Mouse (Mus musculus): ENCODE results near the gene Hadh. TPM values are rescaled to one million over a fixed set of nuclear protein-coding genes. Genes with fewer than 3 reads are reported as not detected.

Hadh gene
- polyA plus RNA-seq, 1 experiment from 2014 or later: 34.4 TPM

DNA sequence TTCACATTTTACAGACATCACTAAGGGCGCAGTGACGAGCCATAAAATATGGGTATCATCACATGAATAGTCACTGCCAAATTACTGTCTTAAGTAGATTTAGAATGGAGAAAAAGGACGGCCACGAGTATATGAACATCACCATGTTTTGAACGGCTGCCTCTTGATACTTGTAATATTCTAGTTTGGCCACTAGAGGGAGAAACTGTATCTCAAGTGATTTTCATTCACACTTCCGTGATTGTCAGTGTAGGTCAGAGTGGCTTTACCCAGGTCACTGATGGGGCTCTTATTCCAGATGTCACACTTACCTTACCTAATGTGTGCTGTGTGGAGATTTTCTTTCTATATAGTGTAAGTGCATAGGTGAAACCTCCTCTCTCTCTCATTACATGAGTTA, 28.0 kb upstream of the Hadh start:
- Histone ChIP-seq H3K27ac (replicated peaks) (no peak overlapping the region), H3K4me2 (no peak overlapping the region), H3K27me3 (peaks cover 3% of the 10 kb centered on the region; the same call in 1 of the 2 replicates), H3K4me1 (replicated peaks) (peaks cover 16% of the 10 kb centered on the region), H3K4me3 (no peak overlapping the region), H3K36me3 (no peaks in the 10 kb centered on the region), H3K9me3 (no peaks in the 10 kb centered on the region), H3K9ac (no peak overlapping the region)
- ATAC-seq (ENCODE audit: low read depth): no peak
- 9% methylated on average over 6 of the region's 6 CpGs for WGBS

DNA sequence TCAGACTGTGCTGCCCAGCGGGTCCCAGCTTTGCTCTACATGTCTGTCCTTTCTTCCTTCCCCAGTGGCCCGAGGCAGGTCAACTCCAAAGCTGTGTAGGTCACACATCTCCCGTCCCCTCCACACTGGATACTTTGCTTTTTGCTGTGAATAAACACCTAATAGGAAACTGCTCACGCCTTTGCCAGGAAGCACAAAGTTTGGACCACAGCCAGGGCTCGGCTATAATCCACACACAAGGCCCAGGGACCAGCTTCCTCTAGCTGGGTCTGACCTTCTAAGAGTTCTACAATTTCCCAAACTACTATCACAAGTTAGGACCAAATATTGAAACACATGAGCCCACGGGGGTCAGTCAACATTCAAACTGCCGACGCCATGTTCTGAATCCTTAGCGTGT, 27.2 kb upstream of the Hadh start:
- Histone ChIP-seq H3K4me2 (no peak overlapping the region), H3K27me3 (peaks cover 3% of the 10 kb centered on the region; the same call in 1 of the 2 replicates), H3K9me3 (no peaks in the 10 kb centered on the region), H3K27ac (replicated peaks) (no peak overlapping the region), H3K36me3 (no peaks in the 10 kb centered on the region), H3K4me3 (no peak overlapping the region), H3K9ac (no peak overlapping the region), H3K4me1 (replicated peaks) (peaks cover 16% of the 10 kb centered on the region)
- WGBS: 87% methylated on average over 9 of the region's 9 CpGs
- ATAC-seq (ENCODE audit: low read depth): no peak

DNA sequence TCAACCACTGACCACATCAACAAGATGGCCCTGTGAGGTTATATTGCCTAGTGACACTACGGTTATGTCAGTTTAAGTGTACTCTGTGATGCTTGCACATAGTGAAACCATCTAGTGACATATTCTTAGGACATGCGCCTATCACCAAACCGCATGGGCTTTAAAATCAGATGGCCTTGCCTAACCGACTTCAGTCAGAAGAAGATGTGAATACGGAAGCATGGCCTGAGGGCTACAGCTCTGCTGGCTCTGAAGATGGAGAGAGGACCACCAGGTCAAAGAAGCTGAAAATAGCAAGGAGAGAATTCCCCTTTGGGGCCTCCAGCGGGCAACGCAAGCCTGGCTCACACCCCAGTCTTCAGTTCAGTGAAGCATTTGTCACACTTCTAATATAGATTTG, 25.0 kb upstream of the Hadh start:
- H3K9me3 ChIP-seq: no peaks in the 10 kb centered on the region
- 89% methylated on average over 7 of the region's 7 CpGs for WGBS
- no peak overlapping the region for H3K9ac ChIP-seq
- H3K27me3 ChIP-seq: peaks cover 3% of the 10 kb centered on the region; the same call in 1 of the 2 replicates
- H3K27ac ChIP-seq (replicated peaks): no peak overlapping the region
- peaks cover 4% of the 10 kb centered on the region for H3K4me1 ChIP-seq (replicated peaks)
- ATAC-seq (ENCODE audit: low read depth): no peak
- H3K4me3 ChIP-seq: no peak overlapping the region
- no peaks in the 10 kb centered on the region for H3K36me3 ChIP-seq
- H3K4me2 ChIP-seq: no peak overlapping the region

DNA sequence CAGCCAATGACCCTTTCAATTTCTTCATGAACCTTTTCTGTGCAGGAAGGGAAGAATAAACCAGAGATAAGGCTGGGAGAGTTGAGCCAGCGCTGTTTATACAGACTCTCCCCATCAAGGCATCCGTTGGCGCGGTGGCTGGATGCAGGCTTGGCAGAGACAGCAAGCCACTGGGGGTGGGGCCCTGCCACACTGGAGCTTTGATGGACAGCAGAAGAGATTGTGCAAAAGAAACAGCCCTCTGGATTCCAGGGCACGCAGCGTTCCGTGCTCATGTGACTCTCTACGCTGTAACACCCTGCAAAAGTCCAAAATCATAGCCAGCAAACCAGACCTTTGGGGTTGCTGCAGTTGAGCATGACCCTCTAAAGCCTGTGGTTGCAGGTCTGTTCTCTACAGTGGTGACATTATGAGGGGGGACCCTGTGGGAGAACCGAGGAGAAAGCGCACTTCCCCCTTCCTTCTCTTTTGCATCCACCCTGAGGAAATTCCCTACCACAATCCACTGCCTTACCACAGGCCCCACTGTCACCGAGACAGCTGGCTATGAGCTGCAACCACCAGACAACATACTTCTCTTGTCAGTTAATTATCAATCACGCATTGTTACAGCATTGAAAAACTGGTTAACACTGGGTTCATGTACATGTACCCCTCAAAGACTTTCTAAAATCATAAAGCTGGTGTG, 23.8 kb upstream of the Hadh start:
- H3K4me1 ChIP-seq (replicated peaks): no peaks in the 10 kb centered on the region
- H3K27me3 ChIP-seq: no peaks in the 10 kb centered on the region
- no peak overlapping the region for H3K27ac ChIP-seq (replicated peaks)
- H3K9ac ChIP-seq: no peak overlapping the region
- no peak overlapping the region for H3K4me3 ChIP-seq
- H3K36me3 ChIP-seq: peaks cover 4% of the 10 kb centered on the region; the same call in 1 of the 2 replicates
- no peak for ATAC-seq (ENCODE audit: low read depth)
- 89% methylated on average over 12 of the region's 12 CpGs for WGBS
- no peak overlapping the region for H3K4me2 ChIP-seq
- H3K9me3 ChIP-seq: no peaks in the 10 kb centered on the region

DNA sequence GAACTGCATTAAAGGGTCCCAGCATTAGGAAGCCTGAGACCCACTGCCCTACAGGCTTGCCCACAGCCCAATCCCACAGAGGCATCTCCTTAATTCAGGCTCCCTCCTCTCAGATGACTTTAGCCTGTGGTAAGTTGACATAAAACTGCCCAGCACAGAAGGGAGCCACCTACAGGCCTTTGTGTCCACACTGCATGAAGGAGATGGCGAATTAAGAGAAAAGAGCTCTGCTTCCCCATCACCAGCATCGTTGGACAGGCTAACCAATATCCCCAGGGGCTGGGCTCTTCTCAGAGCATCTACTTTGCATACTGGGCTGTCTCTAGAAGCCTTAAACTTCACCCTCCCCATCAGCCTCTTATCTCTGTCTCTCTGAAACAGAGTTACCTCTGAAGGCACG, 22.6 kb upstream of the Hadh start:
- Histone ChIP-seq H3K4me2 (no peak overlapping the region), H3K9me3 (no peaks in the 10 kb centered on the region), H3K4me1 (replicated peaks) (no peaks in the 10 kb centered on the region), H3K9ac (no peak overlapping the region), H3K27me3 (no peaks in the 10 kb centered on the region), H3K36me3 (peaks cover 5% of the 10 kb centered on the region; the same call in 1 of the 2 replicates), H3K4me3 (no peak overlapping the region), H3K27ac (replicated peaks) (no peak overlapping the region)
- 46% methylated on average over 3 of the region's 3 CpGs for WGBS
- no peak for ATAC-seq (ENCODE audit: low read depth)

DNA sequence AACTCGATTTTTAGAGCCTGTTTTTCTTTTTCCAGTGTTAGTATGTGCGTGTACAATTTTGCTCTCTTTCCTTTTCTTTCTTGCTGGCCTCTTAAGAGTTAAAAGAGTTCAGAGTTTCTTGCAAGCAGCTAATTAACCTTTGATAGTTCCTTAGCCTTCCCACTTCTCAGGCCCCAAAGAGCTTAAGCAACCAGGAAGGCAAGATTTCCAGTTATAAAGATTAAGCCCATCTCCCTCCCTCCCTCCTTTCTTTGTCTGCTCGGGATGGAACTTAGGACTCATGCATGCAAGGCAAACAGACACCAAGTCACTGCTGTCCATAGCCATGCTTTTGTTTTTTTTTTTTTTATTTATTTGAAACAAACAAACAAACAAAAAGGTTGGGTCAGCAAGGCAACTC, 21.1 kb upstream of the Hadh start:
- no peak for ATAC-seq (ENCODE audit: low read depth)
- no peaks in the 10 kb centered on the region for H3K27me3 ChIP-seq
- no peak overlapping the region for H3K9ac ChIP-seq
- H3K4me2 ChIP-seq: no peak overlapping the region
- H3K36me3 ChIP-seq: peaks cover 5% of the 10 kb centered on the region; the same call in 1 of the 2 replicates
- H3K27ac ChIP-seq (replicated peaks): no peak overlapping the region
- H3K9me3 ChIP-seq: no peaks in the 10 kb centered on the region
- H3K4me3 ChIP-seq: no peak overlapping the region
- WGBS: 82% methylated on average over 3 of the region's 3 CpGs
- H3K4me1 ChIP-seq (replicated peaks): no peaks in the 10 kb centered on the region

DNA sequence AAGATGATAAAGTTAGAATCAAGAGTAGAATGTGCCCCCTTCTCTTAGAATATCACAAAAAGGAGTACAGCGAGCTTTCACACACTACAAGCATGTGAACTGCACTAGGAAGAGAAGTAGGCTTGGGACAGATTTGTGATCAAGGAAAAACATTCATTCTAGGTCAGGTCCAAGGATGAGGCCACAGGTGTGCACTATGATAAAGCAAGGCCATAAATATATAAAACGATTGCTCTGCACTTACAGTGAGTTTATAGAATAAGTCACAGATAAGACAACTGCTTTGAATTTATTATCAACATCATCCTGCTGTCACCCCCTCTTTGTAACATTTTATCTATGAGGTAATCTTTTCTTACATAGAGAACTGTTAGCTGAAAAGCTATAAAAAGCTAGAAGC, 20.4 kb upstream of the Hadh start:
- no peak overlapping the region for H3K9ac ChIP-seq
- no peak overlapping the region for H3K4me3 ChIP-seq
- H3K4me2 ChIP-seq: no peak overlapping the region
- peaks cover 5% of the 10 kb centered on the region; the same call in 1 of the 2 replicates for H3K36me3 ChIP-seq
- H3K27ac ChIP-seq (replicated peaks): no peak overlapping the region
- no peak for ATAC-seq (ENCODE audit: low read depth)
- H3K27me3 ChIP-seq: no peaks in the 10 kb centered on the region
- 89% methylated on average over 2 of the region's 2 CpGs for WGBS
- H3K4me1 ChIP-seq (replicated peaks): no peaks in the 10 kb centered on the region
- no peaks in the 10 kb centered on the region for H3K9me3 ChIP-seq

DNA sequence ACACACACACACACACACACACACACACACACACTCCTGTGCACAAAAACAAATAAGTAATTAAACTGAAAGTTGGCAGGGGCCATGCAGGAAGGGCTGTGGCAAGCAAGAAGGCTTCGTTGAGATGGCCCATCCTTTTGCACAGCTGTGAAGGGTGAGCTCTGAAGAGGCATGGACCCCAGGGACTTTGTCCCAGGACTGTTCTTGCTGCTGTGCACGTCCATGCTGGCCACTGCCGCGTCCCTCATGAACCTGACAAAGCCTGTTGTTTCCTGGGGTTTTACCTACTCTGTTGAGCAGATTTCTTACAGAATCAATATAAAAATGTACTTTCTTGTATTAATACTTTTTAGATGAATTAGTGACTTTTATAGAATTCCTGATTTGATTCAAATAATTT, 20.0 kb upstream of the Hadh start:
- no peak for ATAC-seq (ENCODE audit: low read depth)
- no peaks in the 10 kb centered on the region for H3K4me1 ChIP-seq (replicated peaks)
- no peak overlapping the region for H3K9ac ChIP-seq
- no peaks in the 10 kb centered on the region for H3K27me3 ChIP-seq
- H3K4me3 ChIP-seq: no peak overlapping the region
- H3K27ac ChIP-seq (replicated peaks): no peak overlapping the region
- H3K36me3 ChIP-seq: peaks cover 5% of the 10 kb centered on the region; the same call in 1 of the 2 replicates
- WGBS: 86% methylated on average over 4 of the region's 4 CpGs
- no peak overlapping the region for H3K4me2 ChIP-seq
- no peaks in the 10 kb centered on the region for H3K9me3 ChIP-seq

DNA sequence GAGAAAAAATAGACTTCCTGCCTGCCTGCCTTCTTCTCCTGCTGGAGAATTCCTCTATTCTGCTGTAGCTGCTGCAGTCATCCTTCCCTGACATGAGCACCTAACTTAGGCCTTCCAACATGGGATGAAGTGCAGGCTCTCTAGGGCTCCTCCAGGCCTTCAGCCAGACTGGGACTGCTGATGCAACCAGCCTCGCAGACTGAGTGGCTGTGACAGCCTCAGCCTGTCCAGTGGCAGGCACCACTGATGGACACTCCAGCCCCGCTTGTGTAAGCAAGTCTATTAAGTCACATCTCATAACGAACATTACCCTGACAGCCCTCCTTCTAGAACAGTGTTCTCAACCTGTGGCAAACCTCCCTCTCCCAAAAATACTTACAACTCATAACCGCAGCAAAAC, 2.2 kb upstream of the Hadh start:
- Histone ChIP-seq H3K4me3 (no peak overlapping the region), H3K4me2 (no peak overlapping the region), H3K27ac (replicated peaks) (no peak overlapping the region), H3K27me3 (no peaks in the 10 kb centered on the region), H3K4me1 (replicated peaks) (peaks cover 20% of the 10 kb centered on the region), H3K36me3 (no peaks in the 10 kb centered on the region), H3K9me3 (peaks cover 7% of the 10 kb centered on the region; the same call in 1 of the 2 replicates), H3K9ac (no peak overlapping the region)
- 87% methylated on average over 4 of the region's 4 CpGs for WGBS
- no peak for ATAC-seq (ENCODE audit: low read depth)

DNA sequence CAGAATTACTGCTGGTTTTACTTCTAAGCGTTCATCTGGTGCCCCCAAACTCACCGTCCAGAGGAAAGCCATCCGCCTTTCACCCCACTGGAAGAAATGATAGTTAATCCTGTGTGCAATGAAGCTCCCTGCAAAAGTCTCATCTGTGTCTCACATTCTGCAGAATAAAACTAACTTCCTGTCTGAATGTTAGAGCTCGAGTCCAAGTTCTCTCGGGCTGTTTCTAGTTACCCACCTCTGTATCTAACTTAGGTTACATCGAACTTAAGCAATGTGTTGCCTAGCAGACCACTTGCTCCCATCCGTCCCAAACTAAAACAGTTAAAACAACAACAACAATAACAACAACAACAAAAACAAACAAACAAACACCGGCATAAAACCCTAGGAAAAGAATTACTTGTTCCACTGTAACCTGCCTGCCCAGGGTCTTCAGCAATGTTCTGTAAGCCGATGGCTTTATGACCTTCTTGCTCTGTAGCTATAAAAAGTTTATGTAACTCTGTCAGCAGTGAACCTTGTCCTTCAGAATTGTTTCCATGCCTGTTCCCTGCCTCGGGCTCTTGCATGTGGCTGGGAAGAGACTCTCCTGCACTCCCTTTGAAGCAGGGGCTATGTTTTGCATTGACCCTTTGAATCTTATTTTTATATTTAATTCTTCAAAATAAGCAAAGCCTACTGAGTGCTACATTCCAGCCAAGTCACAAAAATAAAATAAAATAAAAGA, 636 bp upstream of the Hadh start:
- Histone ChIP-seq H3K9ac (peak overlapping the region; percentile 71; the same call in 1 of the 2 replicates), H3K4me1 (replicated peaks) (peaks cover 20% of the 10 kb centered on the region), H3K27me3 (no peaks in the 10 kb centered on the region), H3K4me2 (peak overlapping the region; percentile 77), H3K9me3 (no peaks in the 10 kb centered on the region), H3K36me3 (no peaks in the 10 kb centered on the region), H3K4me3 (peak overlapping the region; percentile 61), H3K27ac (replicated peaks) (no peak overlapping the region)
- 54% methylated on average over 10 of the region's 10 CpGs for WGBS
- ATAC-seq (ENCODE audit: low read depth): no peak

DNA sequence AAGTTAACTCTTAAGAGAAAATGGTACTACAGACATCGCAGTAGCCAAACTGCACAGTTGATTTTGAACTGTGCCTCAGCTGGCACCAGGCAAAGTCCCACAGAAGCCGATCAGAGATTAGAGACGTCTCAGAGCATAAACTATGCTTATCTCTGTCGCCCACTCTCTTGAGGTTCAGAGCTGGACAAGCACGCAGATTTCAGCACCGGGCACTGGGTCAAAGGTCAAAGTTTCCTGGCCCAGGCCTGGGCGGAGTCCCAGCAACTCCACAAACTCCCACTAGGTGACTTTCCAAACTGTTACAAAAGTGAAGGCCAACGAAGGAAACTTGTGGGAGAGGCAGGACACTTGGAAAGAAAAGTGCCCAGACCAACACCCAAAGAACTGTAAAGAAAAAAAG, 744 bp downstream of the Hadh start:
- Histone ChIP-seq H3K4me2 (peak overlapping the region; percentile 77), H3K4me1 (replicated peaks) (peaks cover 20% of the 10 kb centered on the region), H3K27ac (replicated peaks) (no peak overlapping the region), H3K27me3 (no peaks in the 10 kb centered on the region), H3K4me3 (peak overlapping the region; percentile 61), H3K9ac (peak overlapping the region; percentile 71), H3K9me3 (no peaks in the 10 kb centered on the region), H3K36me3 (no peaks in the 10 kb centered on the region)
- WGBS: 11% methylated on average over 8 of the region's 8 CpGs
- 0 out of 2 replicates have a peak, but pooled peaks have one; percentile 23 for ATAC-seq (ENCODE audit: low read depth)

DNA sequence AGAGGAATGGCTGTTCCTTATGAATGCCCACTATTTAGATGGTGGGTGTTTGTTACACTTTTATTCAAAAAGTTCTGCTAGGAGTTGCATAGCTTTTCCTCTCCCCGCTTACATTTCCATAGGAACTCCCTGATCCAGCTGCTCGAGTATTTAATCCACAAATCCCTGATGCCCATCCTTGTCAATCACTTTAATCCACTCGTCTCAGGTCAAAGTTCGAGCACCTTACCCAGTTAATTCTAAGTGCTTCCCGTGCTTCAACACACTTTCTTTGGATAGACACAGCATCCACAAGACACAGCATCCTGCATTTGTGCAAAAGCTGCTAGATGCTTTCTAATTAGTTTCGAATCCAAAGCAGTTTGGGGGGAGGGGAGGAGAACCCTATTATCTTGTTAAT, 1.5 kb downstream of the Hadh start:
- H3K4me3 ChIP-seq: no peak overlapping the region
- 65% methylated on average over 6 of the region's 6 CpGs for WGBS

More for the DNA sequence above, 1.5 kb downstream of the Hadh start:
- Histone ChIP-seq H3K27me3 (no peaks in the 10 kb centered on the region), H3K9me3 (no peaks in the 10 kb centered on the region), H3K9ac (no peak overlapping the region), H3K4me2 (peak overlapping the region; percentile 77), H3K4me1 (replicated peaks) (peaks cover 20% of the 10 kb centered on the region), H3K27ac (replicated peaks) (no peak overlapping the region), H3K36me3 (no peaks in the 10 kb centered on the region)
- no peak for ATAC-seq (ENCODE audit: low read depth)

Data from neural tube, embryonic 13.5 days (tissue).